Mouse (Mus musculus): ENCODE measurements around the gene Tollip.

- no peak for TF ChIP-seq CTCF (IDR thresholded peaks at IDR 0.05; ENCODE audit: control insufficient read depth, insufficient read depth, low read length)
- no peak for TF ChIP-seq POLR2A (IDR thresholded peaks at IDR 0.05; ENCODE audit: borderline replicate concordance, control insufficient read depth, low read depth, low read length)
These were observed 42.6 kb upstream of the Tollip start for GRCm38 (mm10) chr7:141960926-141961325.
